8 mouse cellular contexts compared by ENCODE assay signal in genomic region chr9:107569270-107569669, GRCm38 (mm10). TPM values are rescaled to one million over a fixed set of nuclear protein-coding genes. Genes with fewer than 3 reads are reported as not detected.
DNase-seq lines count a peak whose midpoint lies in the region; ATAC-seq and TF ChIP-seq lines count a peak whose summit lies in the region.

No protein-coding gene starts in this region.

- H3K4me2 ChIP-seq in heart, embryonic 13.5 days, result peak overlapping the region; percentile 81

- no peaks in the 10 kb centered on the region for H3K27me3 ChIP-seq in heart, embryonic 13.5 days (replicated peaks)
- no peaks in the 10 kb centered on the region for H3K27me3 ChIP-seq in MEL (ENCODE audit: control insufficient read depth in 1 of 2, insufficient read depth in 2 of 2, low read length in 2 of 2)
- H3K27me3 ChIP-seq in hindbrain, embryonic 10.5 days (ENCODE audit: insufficient read depth, poor library complexity, severe bottlenecking), result no peaks in the 10 kb centered on the region

- WGBS in heart, embryonic 13.5 days, result under 1% methylated on average over 23 of the region's 23 CpGs
- WGBS in hindbrain, embryonic 10.5 days, result under 1% methylated on average over 23 of the region's 23 CpGs

- ATAC-seq in heart, embryonic 13.5 days (ENCODE audit: extremely low read depth, insufficient number of reproducible peaks, low FRiP score, low TSS enrichment), result peak; percentile 20
- 0 out of 2 replicates have a peak, but pooled peaks have one; percentile 7 for ATAC-seq in megakaryocyte-erythroid progenitor cell, adult 5-6 weeks (replicated peaks; ENCODE audit: low FRiP score, low TSS enrichment, poor library complexity, severe bottlenecking)

- peak in 1 of 2 experiments; percentile 33; a peak in 1 of 4 replicates for TF ChIP-seq POLR2A in MEL (IDR thresholded peaks at IDR 0.05; ENCODE audit: control insufficient read depth in 1 of 2, insufficient read depth in 1 of 2, low read depth in 1 of 2, low read length in 2 of 2, poor library complexity in 1 of 2)

- H3K9me3 ChIP-seq in heart, embryonic 13.5 days, result no peaks in the 10 kb centered on the region
- H3K9me3 ChIP-seq in MEL (replicated peaks; ENCODE audit: insufficient read depth, low read length), result no peaks in the 10 kb centered on the region
- H3K9me3 ChIP-seq in hindbrain, embryonic 10.5 days, result no peaks in the 10 kb centered on the region; the same call in 1 of the 2 replicates

- H3K27ac ChIP-seq in heart, embryonic 13.5 days (replicated peaks), result peak overlapping the region; percentile 83
- H3K27ac ChIP-seq in MEL (ENCODE audit: control insufficient read depth, low read depth, low read length), result peak overlapping the region; percentile 56
- peak overlapping the region; percentile 98 for H3K27ac ChIP-seq in hindbrain, embryonic 10.5 days

- peak overlapping the region; percentile 93 for H3K9ac ChIP-seq in heart, embryonic 13.5 days
- H3K9ac ChIP-seq in MEL (ENCODE audit: control insufficient read depth, low read depth, low read length, poor library complexity, severe bottlenecking), result peak overlapping the region; percentile 77

- no peak for TF ChIP-seq RAD21 in MEL (IDR thresholded peaks at IDR 0.05; ENCODE audit: low read depth, low read length)

- H3K36me3 ChIP-seq in heart, embryonic 13.5 days, result peaks cover 53% of the 10 kb centered on the region
- peaks cover 0 to 28% of the 10 kb centered on the region in 2 experiments; a peak in 2 of 4 replicates for H3K36me3 ChIP-seq in MEL (ENCODE audit: control insufficient read depth in 1 of 2, insufficient read depth in 2 of 2, low read length in 2 of 2)
- H3K36me3 ChIP-seq in hindbrain, embryonic 10.5 days, result peaks cover 65% of the 10 kb centered on the region

- peaks cover 14% of the 10 kb centered on the region for H3K79me2 ChIP-seq in MEL (ENCODE audit: control insufficient read depth, insufficient read depth, low read length, poor library complexity)

- TF ChIP-seq CTCF in MEL (IDR thresholded peaks at IDR 0.05 in 2 of 3, conservative IDR thresholded peaks at IDR 0.05 in 1 of 3; ENCODE audit: control insufficient read depth in 1 of 3, insufficient read depth in 1 of 3, low read depth in 2 of 3, low read length in 3 of 3, poor library complexity in 1 of 3, severe bottlenecking in 1 of 3), result no peak

- TF ChIP-seq EP300 in MEL (IDR thresholded peaks at IDR 0.05; ENCODE audit: low read depth in 1 of 2, low read length in 2 of 2), result no peak

- no peak for DNase-seq in heart, adult 18-20 months
- peak; percentile 69 for DNase-seq in MEL (ENCODE audit: low read depth, low spot score)
- DNase-seq in hindbrain, embryonic 10.5 days (ENCODE audit: low spot score), result no peak
- no peak for DNase-seq in urinary bladder, postnatal 10 days (ENCODE audit: low spot score)
- DNase-seq in right cerebral cortex, postnatal 25 days, result no peak
- DNase-seq in adrenal gland, postnatal 10 days, result no peak

- H3K4me1 ChIP-seq in heart, embryonic 13.5 days, result peaks cover 59% of the 10 kb centered on the region
- H3K4me1 ChIP-seq in MEL (ENCODE audit: control insufficient read depth in 1 of 2, insufficient read depth in 2 of 2, low read length in 2 of 2), result peaks cover 9 to 44% of the 10 kb centered on the region in 2 experiments
- H3K4me1 ChIP-seq in hindbrain, embryonic 10.5 days (replicated peaks), result peaks cover 73% of the 10 kb centered on the region

- H3K4me3 ChIP-seq in heart, embryonic 13.5 days, result peak overlapping the region; percentile 87
- H3K4me3 ChIP-seq in MEL (ENCODE audit: control insufficient read depth in 1 of 2, insufficient read depth in 1 of 2, low read depth in 2 of 2, low read length in 2 of 2), result peak overlapping the region; percentile 72 to 76
- peak overlapping the region; percentile 84 for H3K4me3 ChIP-seq in hindbrain, embryonic 10.5 days

TF ChIP-seq in MEL, 35 proteins besides CTCF, POLR2A, EP300 and RAD21 (continues in another document):
- no peak for TF ChIP-seq USF2 (IDR thresholded peaks at IDR 0.05; ENCODE audit: borderline replicate concordance in 1 of 2, insufficient read depth in 1 of 2, low read depth in 1 of 2, low read length in 2 of 2)
- TF ChIP-seq BHLHE40 (IDR thresholded peaks at IDR 0.05; ENCODE audit: borderline replicate concordance, low read depth, low read length), result peak; percentile 88
- TF ChIP-seq TCF12 (IDR thresholded peaks at IDR 0.05; ENCODE audit: low read depth, low read length), result 0 out of 2 replicates have a peak, but pooled peaks have one; percentile 18
- no peak for TF ChIP-seq HCFC1 (IDR thresholded peaks at IDR 0.05; ENCODE audit: low read depth, low read length)
- no peak for TF ChIP-seq SIN3A (IDR thresholded peaks at IDR 0.05; ENCODE audit: low read length)
- no peak for TF ChIP-seq ZC3H11A (IDR thresholded peaks at IDR 0.05; ENCODE audit: low read depth, low read length)
- no peak for TF ChIP-seq ELF1 (IDR thresholded peaks at IDR 0.05; ENCODE audit: low read depth, low read length)
- no peak; the same call in 1 of the 2 replicates for TF ChIP-seq CHD2 (IDR thresholded peaks at IDR 0.05; ENCODE audit: low read length)
- no peak for TF ChIP-seq RCOR1 (IDR thresholded peaks at IDR 0.05; ENCODE audit: low read depth, low read length)
- TF ChIP-seq POLR2AphosphoS5 (IDR thresholded peaks at IDR 0.05; ENCODE audit: borderline replicate concordance, low read depth, low read length), result no peak
- no peak for TF ChIP-seq ZKSCAN1 (IDR thresholded peaks at IDR 0.05; ENCODE audit: low read depth, low read length)
- TF ChIP-seq NELFE (IDR thresholded peaks at IDR 0.05; ENCODE audit: low read depth, low read length), result peak; percentile 43; the same call in 1 of the 2 replicates
- no peak for TF ChIP-seq MYB (IDR thresholded peaks at IDR 0.05; ENCODE audit: low read depth, low read length)
- TF ChIP-seq ZMIZ1 (IDR thresholded peaks at IDR 0.05; ENCODE audit: low read depth, low read length), result no peak

RNA-seq across cellular contexts. Expression of gene Hyal2, which starts 1.5 kb away (rescaled TPM):
- polyA plus RNA-seq in heart, embryonic 13.5 days (2015; fragmentation: Nextera tagmentation; extraction: Ambion mirVana), result 94.0 and 104 TPM in 2 replicates
- 10 to 100 TPM; 31.4 to 40.0 TPM for total RNA-seq in heart, adult 18-20 months (2021)
- total RNA-seq in MEL (2012; rRNA removed), result 24.8 and 32.0 TPM in 2 replicates
- polyA plus RNA-seq in MEL (2012; ENCODE audit: insufficient read depth in 1 of 2, insufficient read length in 2 of 2, low read depth in 1 of 2, low replicate concordance in 2 of 2, missing spikeins in 1 of 2), result 10 to 100 TPM in 1 of 2 experiments, not detected in 1; 31.3 TPM
- polyA plus RNA-seq in hindbrain, embryonic 10.5 days (2016; fragmentation: Nextera tagmentation; extraction: Ambion mirVana), result 134 and 135 TPM in 2 replicates
- total RNA-seq in megakaryocyte-erythroid progenitor cell, adult 5-6 weeks (2014; fragmentation: Nextera tagmentation), result 7.6 and 23.6 TPM in 2 replicates
- total RNA-seq in megakaryocyte-erythroid progenitor cell, adult 5-6 weeks (2017), result 5.4 and 8.3 TPM in 2 replicates
- total RNA-seq in adrenal gland, postnatal 10 days (2021), result 10 to 100 TPM; 40.2 to 47.6 TPM

RNA-seq across cellular contexts. Expression of gene Tusc2, which starts 6.2 kb away (rescaled TPM):
- polyA plus RNA-seq in heart, embryonic 13.5 days (2015; fragmentation: Nextera tagmentation; extraction: Ambion mirVana), result 44.5 and 51.6 TPM in 2 replicates
- total RNA-seq in heart, adult 18-20 months (2021), result 10 to 100 TPM; 38.3 to 40.9 TPM
- total RNA-seq in MEL (2012; rRNA removed), result 29.9 and 36.2 TPM in 2 replicates
- 10 to 100 TPM in 1 of 2 experiments, not detected in 1; 48.9 TPM for polyA plus RNA-seq in MEL (2012; ENCODE audit: insufficient read depth in 1 of 2, insufficient read length in 2 of 2, low read depth in 1 of 2, low replicate concordance in 2 of 2, missing spikeins in 1 of 2)
- polyA plus RNA-seq in hindbrain, embryonic 10.5 days (2016; fragmentation: Nextera tagmentation; extraction: Ambion mirVana), result 79.8 and 87.1 TPM in 2 replicates
- 27.2 and 33.6 TPM in 2 replicates for total RNA-seq in megakaryocyte-erythroid progenitor cell, adult 5-6 weeks (2014; fragmentation: Nextera tagmentation)
- total RNA-seq in megakaryocyte-erythroid progenitor cell, adult 5-6 weeks (2017), result 15.6 and 26.1 TPM in 2 replicates
- 10 to 100 TPM; 35.2 to 35.4 TPM for total RNA-seq in adrenal gland, postnatal 10 days (2021)

RNA-seq across cellular contexts. Expression of gene Hyal1, which starts 7.5 kb away (rescaled TPM):
- 6.3 and 7.5 TPM in 2 replicates for polyA plus RNA-seq in heart, embryonic 13.5 days (2015; fragmentation: Nextera tagmentation; extraction: Ambion mirVana)
- total RNA-seq in heart, adult 18-20 months (2021), result 1 to 10 TPM; 3.4 to 5.1 TPM
- total RNA-seq in MEL (2012; rRNA removed), result 1.1 and 1.3 TPM in 2 replicates
- 1 to 10 TPM in 1 of 2 experiments, not detected in 1; 3.4 TPM for polyA plus RNA-seq in MEL (2012; ENCODE audit: insufficient read depth in 1 of 2, insufficient read length in 2 of 2, low read depth in 1 of 2, low replicate concordance in 2 of 2, missing spikeins in 1 of 2)
- 6.6 and 8.4 TPM in 2 replicates for polyA plus RNA-seq in hindbrain, embryonic 10.5 days (2016; fragmentation: Nextera tagmentation; extraction: Ambion mirVana)
- total RNA-seq in megakaryocyte-erythroid progenitor cell, adult 5-6 weeks (2014; fragmentation: Nextera tagmentation), result 1.1 and 5.9 TPM in 2 replicates
- total RNA-seq in megakaryocyte-erythroid progenitor cell, adult 5-6 weeks (2017), result 1.1 and 4.3 TPM in 2 replicates
- total RNA-seq in adrenal gland, postnatal 10 days (2021), result 1 to 10 TPM; 8.9 to 9.3 TPM

RNA-seq across cellular contexts. Expression of gene Naa80, which starts 9.4 kb away (rescaled TPM):
- 13.9 and 14.6 TPM in 2 replicates for polyA plus RNA-seq in heart, embryonic 13.5 days (2015; fragmentation: Nextera tagmentation; extraction: Ambion mirVana)
- total RNA-seq in heart, adult 18-20 months (2021), result 10 to 100 TPM; 16.1 to 20.1 TPM
- total RNA-seq in MEL (2012; rRNA removed), result 14.3 and 15.1 TPM in 2 replicates
- polyA plus RNA-seq in MEL (2012; ENCODE audit: insufficient read depth in 1 of 2, insufficient read length in 2 of 2, low read depth in 1 of 2, low replicate concordance in 2 of 2, missing spikeins in 1 of 2), result 10 to 100 TPM in 1 of 2 experiments, not detected in 1; 74.0 TPM
- polyA plus RNA-seq in hindbrain, embryonic 10.5 days (2016; fragmentation: Nextera tagmentation; extraction: Ambion mirVana), result 19.2 and 20.8 TPM in 2 replicates
- 46.2 and 49.0 TPM in 2 replicates for total RNA-seq in megakaryocyte-erythroid progenitor cell, adult 5-6 weeks (2014; fragmentation: Nextera tagmentation)
- 15.8 and 25.8 TPM in 2 replicates for total RNA-seq in megakaryocyte-erythroid progenitor cell, adult 5-6 weeks (2017)
- 10 to 100 TPM; 17.7 to 20.6 TPM for total RNA-seq in adrenal gland, postnatal 10 days (2021)

RNA-seq across cellular contexts. Expression of gene Hyal3, which starts 11.3 kb away (rescaled TPM):
- 0.48 and 0.68 TPM in 2 replicates for polyA plus RNA-seq in heart, embryonic 13.5 days (2015; fragmentation: Nextera tagmentation; extraction: Ambion mirVana)
- total RNA-seq in heart, adult 18-20 months (2021), result under 1 TPM; 0.28 to 0.37 TPM
- total RNA-seq in MEL (2012; rRNA removed), result 1.8 and 2.3 TPM in 2 replicates
- 1 to 10 TPM in 1 of 2 experiments, not detected in 1; 6.8 TPM for polyA plus RNA-seq in MEL (2012; ENCODE audit: insufficient read depth in 1 of 2, insufficient read length in 2 of 2, low read depth in 1 of 2, low replicate concordance in 2 of 2, missing spikeins in 1 of 2)
- 0.41 and 0.77 TPM in 2 replicates for polyA plus RNA-seq in hindbrain, embryonic 10.5 days (2016; fragmentation: Nextera tagmentation; extraction: Ambion mirVana)
- 5.1 and 9.4 TPM in 2 replicates for total RNA-seq in megakaryocyte-erythroid progenitor cell, adult 5-6 weeks (2014; fragmentation: Nextera tagmentation)
- total RNA-seq in megakaryocyte-erythroid progenitor cell, adult 5-6 weeks (2017), result 0.61 and 3.3 TPM in 2 replicates
- 1 to 10 TPM; 1.0 to 1.2 TPM for total RNA-seq in adrenal gland, postnatal 10 days (2021)
